Mouse (Mus musculus) liver, adult 2 months (tissue): ENCODE results near the gene Cd55. TPM values are rescaled to one million over a fixed set of nuclear protein-coding genes. Genes with fewer than 3 reads are reported as not detected.

Experiments used
- DNase-seq: peaks from one replicate; pipeline ENCODE4 v3.0.0-alpha.2; 2011; ENCODE audit warnings: low read depth, low spot score; ENCODE audit errors: extremely low read depth
- H3K27ac ChIP-seq: fragments of 200-500 bp; replicated peaks from 2 replicates; pipeline ENCODE4 v1.5.1; 2012; ENCODE audit warnings: low read depth, mild to moderate bottlenecking, control low read depth, inconsistent platforms, low read length; ENCODE audit not compliant: insufficient read depth
- H3K27me3 ChIP-seq: fragments of 200-500 bp; 2 replicates; pipeline ENCODE4 v1.6.1; 2012; ENCODE audit warnings: mild to moderate bottlenecking, moderate library complexity, low read length, inconsistent platforms; ENCODE audit not compliant: control insufficient read depth, insufficient read depth
- H3K36me3 ChIP-seq: fragments of 200-500 bp; 2 replicates; pipeline ENCODE4 v1.6.1; 2012; ENCODE audit warnings: low read length, inconsistent platforms; ENCODE audit not compliant: control insufficient read depth, insufficient read depth
- H3K4me1 ChIP-seq: fragments of 200-500 bp; 2 replicates; pipeline ENCODE4 v1.6.1; 2011; ENCODE audit warnings: low read length; ENCODE audit not compliant: control insufficient read depth, insufficient read depth
- H3K4me3 ChIP-seq: fragments of 200-500 bp; 2 replicates; pipeline ENCODE4 v1.5.1; 2011; ENCODE audit warnings: low read depth, mild to moderate bottlenecking, control low read depth, low read length, moderate library complexity; ENCODE audit not compliant: insufficient read depth
- H3K79me2 ChIP-seq: fragments of 200-500 bp; 2 replicates; pipeline ENCODE4 v1.6.1; 2012; ENCODE audit warnings: inconsistent platforms, mild to moderate bottlenecking, low read length, moderate library complexity; ENCODE audit not compliant: control insufficient read depth, insufficient read depth
- H3K9ac ChIP-seq: fragments of 200-500 bp; 2 replicates; pipeline ENCODE4 v1.6.1; 2012; ENCODE audit warnings: low read depth, mild to moderate bottlenecking, control low read depth, inconsistent platforms, low read length
- CTCF ChIP-seq: fragments of 200-500 bp; IDR thresholded peaks from 2 replicates; pipeline ENCODE4 v1.5.1; 2011; ENCODE audit warnings: low read depth, low read length, control low read depth
- POLR2A ChIP-seq: fragments of 200-500 bp; IDR thresholded peaks from 2 replicates; pipeline ENCODE4 v1.6.1; 2011; ENCODE audit warnings: low read length, control low read depth; ENCODE audit not compliant: insufficient read depth; ENCODE audit errors: extremely low read depth
- WGBS: fragments of 180-500 bp; shearing (Covaris S2); methylation state at CpG from one replicate; pipeline ENCODE4 v1.1.7; 2018; 5-methylcytosine and 5-hydroxymethylcytosine counted together
- polyA plus RNA-seq: library from polyadenylated mRNA; depleted of rRNA; stranded (reverse); fragments of >200 nt; gene quantifications from 2 replicates; pipeline ENCODE4 v1.2.3, GENCODE M21; 2012; rRNA removed
- total RNA-seq: library from RNA; depleted of rRNA; stranded (reverse); fragments of >200 nt; gene quantifications from 2 replicates; pipeline ENCODE4 v1.2.3, GENCODE M21; 2014; rRNA removed

Cd55 gene
- 21.9 and 27.9 TPM in 2 replicates for total RNA-seq
- 3.0 and 4.7 TPM in 2 replicates for polyA plus RNA-seq

DNA sequence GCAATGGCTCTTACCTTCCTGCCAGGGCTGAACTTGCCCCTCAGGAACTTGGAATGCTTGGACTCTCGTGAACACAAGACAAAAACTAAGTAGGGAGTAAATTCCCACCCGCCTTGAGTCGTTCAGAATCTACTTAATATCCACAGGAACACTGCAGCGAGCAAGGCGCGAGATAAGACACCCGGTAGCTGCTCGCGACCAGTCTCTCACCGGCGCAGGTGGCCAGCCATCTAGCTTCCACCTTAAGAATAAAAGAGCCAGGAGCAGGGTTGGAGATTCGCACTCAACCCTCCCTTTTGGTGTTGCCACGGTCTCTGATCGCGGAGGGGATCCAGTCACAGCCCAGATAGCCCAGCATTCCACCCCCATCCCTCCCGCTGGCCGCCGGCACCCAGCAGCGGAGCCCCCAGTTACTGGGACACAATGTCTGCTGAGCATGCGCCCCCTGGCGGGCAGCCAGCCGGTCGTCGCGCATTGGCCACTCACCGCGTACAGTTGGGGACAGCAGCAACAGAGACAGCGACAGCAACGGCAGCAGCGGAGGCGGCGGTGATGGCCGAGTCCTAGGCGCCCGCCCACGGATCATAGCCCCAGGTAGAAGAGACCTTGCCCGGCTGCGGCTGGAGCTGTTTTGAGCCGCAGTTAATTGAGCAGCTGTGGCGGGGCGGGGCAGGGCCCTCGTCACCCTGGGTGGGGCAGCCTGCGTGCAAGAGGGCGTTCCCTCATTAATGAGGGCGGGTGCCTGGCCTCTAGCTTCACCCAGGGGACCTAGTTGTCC, at the start of gene Cd55:
Gene Cd55, minus strand, starts transcription at position 661 of the 778 bp plus-strand sequence.
- Histone ChIP-seq H3K27me3 (no peaks in the 10 kb centered on the region), H3K9ac (peak within 1 kb of the TSS; percentile 50), H3K4me1 (no peaks in the 10 kb centered on the region), H3K27ac (peak within 1 kb of the TSS; percentile 33), H3K4me3 (peak within 1 kb of the TSS; percentile 52), H3K79me2 (no peaks in the 10 kb centered on the region), H3K36me3 (no peaks in the 10 kb centered on the region)
- WGBS = 3% methylated on average over 44 of the region's 45 CpGs
- TF ChIP-seq POLR2A (no peak), CTCF (peak; percentile 75)
- DNase-seq = peak; percentile 15

- Histone ChIP-seq H3K36me3 (no peaks in the 10 kb centered on the region), H3K27ac (no peak overlapping the region), H3K27me3 (no peaks in the 10 kb centered on the region), H3K4me1 (no peaks in the 10 kb centered on the region; the same call in 1 of the 2 replicates), H3K9ac (no peak overlapping the region), H3K79me2 (no peaks in the 10 kb centered on the region), H3K4me3 (no peak overlapping the region)
- DNase-seq = no peak
- 70% methylated on average over 3 of the region's 3 CpGs for WGBS
- no peak for TF ChIP-seq POLR2A
- TF ChIP-seq CTCF = no peak
Observed at GRCm38 (mm10) chr1:130511823-130512370, 49.4 kb upstream of the Cd55 start.

DNA sequence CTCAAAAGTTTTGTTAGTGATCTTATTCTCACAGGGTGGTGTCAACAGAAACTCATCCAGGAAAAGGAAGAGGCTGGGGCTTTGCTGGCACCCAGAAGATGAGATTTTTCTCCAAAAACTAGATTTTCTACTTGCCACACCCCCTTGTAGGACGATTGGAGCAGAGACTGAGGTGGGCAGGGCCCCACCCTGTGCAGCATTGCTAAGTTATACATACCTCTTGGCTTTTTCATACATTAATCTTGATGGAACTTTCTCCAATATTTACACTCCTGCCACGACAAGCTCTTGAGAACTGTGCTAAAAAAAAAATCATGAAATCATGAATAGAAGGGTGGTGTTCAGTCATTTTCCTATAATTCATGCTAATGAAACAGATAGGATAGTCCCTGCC, 46.4 kb upstream of the Cd55 start:
- H3K36me3 ChIP-seq = no peaks in the 10 kb centered on the region
- H3K4me1 ChIP-seq = no peaks in the 10 kb centered on the region
- no peak for DNase-seq
- 38% methylated on average over 2 of the region's 2 CpGs for WGBS
- no peaks in the 10 kb centered on the region for H3K79me2 ChIP-seq
- TF ChIP-seq POLR2A = no peak
- TF ChIP-seq CTCF = no peak
- H3K4me3 ChIP-seq = no peak overlapping the region
- H3K27me3 ChIP-seq = no peaks in the 10 kb centered on the region
- no peak overlapping the region for H3K27ac ChIP-seq
- H3K9ac ChIP-seq = no peak overlapping the region

GRCm38 (mm10) chr1:130508030-130508956, 45.7 kb upstream of the Cd55 start:
- H3K27ac ChIP-seq = no peak overlapping the region
- 72% methylated on average over 6 of the region's 6 CpGs for WGBS
- H3K4me3 ChIP-seq = no peak overlapping the region
- no peak overlapping the region for H3K9ac ChIP-seq
- H3K36me3 ChIP-seq = no peaks in the 10 kb centered on the region
- TF ChIP-seq CTCF = no peak
- TF ChIP-seq POLR2A = no peak
- no peaks in the 10 kb centered on the region for H3K79me2 ChIP-seq
- no peaks in the 10 kb centered on the region for H3K27me3 ChIP-seq
- no peak for DNase-seq
- H3K4me1 ChIP-seq = no peaks in the 10 kb centered on the region

DNA sequence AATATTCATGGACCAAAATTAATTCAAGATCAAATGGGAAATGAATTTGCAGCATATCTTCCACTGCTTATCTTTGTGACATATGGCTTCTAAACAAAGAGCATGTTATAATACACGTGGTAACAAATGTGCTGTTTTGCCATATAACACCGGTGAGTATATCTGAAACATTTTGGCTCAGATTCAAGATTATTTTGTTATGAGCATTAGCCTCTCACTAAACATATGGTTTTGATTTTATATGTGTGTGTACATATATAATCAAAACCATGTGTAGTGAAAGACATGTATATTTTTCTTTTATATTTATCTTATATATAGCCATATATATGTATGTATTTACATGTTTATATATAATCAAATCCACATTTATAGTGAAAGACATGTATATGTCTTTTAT, 44.9 kb upstream of the Cd55 start:
- no peaks in the 10 kb centered on the region for H3K36me3 ChIP-seq
- WGBS = 79% methylated on average over 2 of the region's 2 CpGs
- TF ChIP-seq CTCF (no peak), POLR2A (no peak)

More for the DNA sequence above, 44.9 kb upstream of the Cd55 start:
- H3K4me1 ChIP-seq = no peaks in the 10 kb centered on the region
- H3K27me3 ChIP-seq = no peaks in the 10 kb centered on the region
- H3K79me2 ChIP-seq = no peaks in the 10 kb centered on the region
- no peak overlapping the region for H3K9ac ChIP-seq
- no peak overlapping the region for H3K27ac ChIP-seq
- DNase-seq = no peak
- no peak overlapping the region for H3K4me3 ChIP-seq
